Mouse (Mus musculus) lung, embryonic 16.5 days (tissue): ENCODE data around the gene Nt5c2. TPM values are rescaled to one million over a fixed set of nuclear protein-coding genes. Genes with fewer than 3 reads are reported as not detected.
A peak's percentile ranks its signal among the peaks of the same experiment; 100 is the strongest.

Experiments used
- ATAC-seq: fragments of 200-750 bp; cut with Nextera tagmentation; 2 replicates; pipeline ENCODE4 v1.8.0; 2017; ENCODE audit warnings: low read depth, mild to moderate bottlenecking, moderate library complexity
- H3K27ac ChIP-seq: fragments of 300-500 bp; sonication (generic); 2 replicates; pipeline ENCODE4 v1.5.1; 2014; ENCODE audit warnings: mild to moderate bottlenecking, control low read depth, low read length
- H3K27me3 ChIP-seq: fragments of 300-500 bp; sonication (generic); 2 replicates; pipeline ENCODE4 v1.6.1; 2014; ENCODE audit warnings: low read depth, low read length, mixed read lengths; ENCODE audit not compliant: control insufficient read depth, insufficient read depth
- H3K36me3 ChIP-seq: fragments of 300-500 bp; sonication (generic); 2 replicates; pipeline ENCODE4 v1.6.1; 2014; ENCODE audit warnings: low read length; ENCODE audit not compliant: control insufficient read depth, insufficient read depth
- H3K4me1 ChIP-seq: fragments of 300-500 bp; sonication (generic); replicated peaks from 2 replicates; pipeline ENCODE4 v1.6.1; 2014; ENCODE audit warnings: low read length, mixed read lengths; ENCODE audit not compliant: control insufficient read depth, insufficient read depth
- H3K4me2 ChIP-seq: fragments of 300-500 bp; sonication (generic); 2 replicates; pipeline ENCODE4 v1.6.1; 2014; ENCODE audit warnings: low read depth, low read length, control low read depth
- H3K4me3 ChIP-seq: fragments of 300-500 bp; sonication (generic); 2 replicates; pipeline ENCODE4 v1.5.1; 2014; ENCODE audit warnings: mild to moderate bottlenecking, low read length, control low read depth
- H3K9ac ChIP-seq: fragments of 300-500 bp; sonication (generic); 2 replicates; pipeline ENCODE4 v1.6.1; 2014; ENCODE audit warnings: low read length, control low read depth
- H3K9me3 ChIP-seq: fragments of 300-500 bp; sonication (generic); 2 replicates; pipeline ENCODE4 v1.6.1; 2016; ENCODE audit warnings: low read length; ENCODE audit not compliant: control insufficient read depth
- WGBS: fragments of 180-500 bp; shearing (Covaris S2); extraction: QIAGEN DNeasy Blood & Tissue Kit; methylation state at CpG from one replicate; pipeline ENCODE4 v1.1.7; 2014; 5-methylcytosine and 5-hydroxymethylcytosine counted together
- polyA plus RNA-seq: library from polyadenylated mRNA; unstranded; fragments of >200 nt; fragmentation: Nextera tagmentation; extraction: Ambion mirVana; gene quantifications from 2 replicates; pipeline ENCODE4 v1.2.1, GENCODE M21; 2015

Nt5c2 gene
- polyA plus RNA-seq, 1 experiment from 2014 or later = 92.2 TPM

GRCm38 (mm10) chr19:46960101-46961046 is 54.6 kb downstream of the Nt5c2 start:
- no peak for ATAC-seq
- H3K36me3 ChIP-seq = no peaks in the 10 kb centered on the region
- peak overlapping the region; percentile 78 for H3K4me3 ChIP-seq
- 59% methylated on average over 13 of the region's 13 CpGs for WGBS
- peak overlapping the region; percentile 78 for H3K4me2 ChIP-seq
- H3K9ac ChIP-seq = peak overlapping the region; percentile 91
- no peaks in the 10 kb centered on the region for H3K27me3 ChIP-seq
- H3K27ac ChIP-seq = peak overlapping the region; percentile 98; the same call in 1 of the 2 replicates
- peaks cover 37% of the 10 kb centered on the region for H3K4me1 ChIP-seq
- H3K9me3 ChIP-seq = no peaks in the 10 kb centered on the region

GRCm38 (mm10) chr19:46959536-46959935 is 55.4 kb downstream of the Nt5c2 start:
- Histone ChIP-seq H3K36me3 (no peaks in the 10 kb centered on the region), H3K9ac (no peak overlapping the region), H3K9me3 (no peaks in the 10 kb centered on the region), H3K27ac (no peak overlapping the region), H3K27me3 (no peaks in the 10 kb centered on the region), H3K4me2 (peak overlapping the region; percentile 78; the same call in 1 of the 2 replicates), H3K4me1 (peaks cover 37% of the 10 kb centered on the region), H3K4me3 (no peak overlapping the region)
- WGBS = 48% methylated on average over 3 of the region's 3 CpGs
- no peak for ATAC-seq

- Histone ChIP-seq H3K4me2 (no peak overlapping the region), H3K27ac (no peak overlapping the region), H3K27me3 (no peaks in the 10 kb centered on the region), H3K4me3 (no peak overlapping the region), H3K9me3 (no peaks in the 10 kb centered on the region), H3K36me3 (no peaks in the 10 kb centered on the region), H3K4me1 (peaks cover 37% of the 10 kb centered on the region), H3K9ac (no peak overlapping the region)
- no peak for ATAC-seq
- WGBS = 40% methylated on average over 3 of the region's 3 CpGs
Measured at GRCm38 (mm10) chr19:46958566-46958965, 56.4 kb downstream of the Nt5c2 start.

DNA sequence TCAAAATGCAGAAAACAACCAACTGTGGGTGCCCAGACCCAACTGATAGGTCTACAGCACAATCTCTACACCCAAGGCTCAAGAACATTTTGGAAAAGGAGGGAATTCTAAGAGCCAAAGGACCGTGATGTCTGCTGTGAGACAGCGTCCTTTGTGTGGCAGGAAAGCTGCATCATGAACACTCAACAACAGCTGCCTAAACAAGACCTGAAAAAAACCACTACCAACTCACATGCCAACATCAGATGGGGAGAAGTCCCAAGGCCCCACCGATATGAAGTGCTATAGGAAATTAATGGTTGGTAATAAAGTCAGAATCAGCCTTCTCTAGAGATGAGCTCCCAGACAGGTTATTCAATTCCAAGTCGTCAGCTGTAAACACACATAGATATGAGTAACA is 57.0 kb downstream of the Nt5c2 start:
- Histone ChIP-seq H3K4me3 (no peak overlapping the region), H3K4me1 (peaks cover 35% of the 10 kb centered on the region), H3K4me2 (no peak overlapping the region), H3K27me3 (no peaks in the 10 kb centered on the region), H3K36me3 (no peaks in the 10 kb centered on the region), H3K9ac (no peak overlapping the region), H3K9me3 (no peaks in the 10 kb centered on the region), H3K27ac (no peak overlapping the region)
- 64% methylated on average over 4 of the region's 4 CpGs for WGBS
- no peak for ATAC-seq

DNA sequence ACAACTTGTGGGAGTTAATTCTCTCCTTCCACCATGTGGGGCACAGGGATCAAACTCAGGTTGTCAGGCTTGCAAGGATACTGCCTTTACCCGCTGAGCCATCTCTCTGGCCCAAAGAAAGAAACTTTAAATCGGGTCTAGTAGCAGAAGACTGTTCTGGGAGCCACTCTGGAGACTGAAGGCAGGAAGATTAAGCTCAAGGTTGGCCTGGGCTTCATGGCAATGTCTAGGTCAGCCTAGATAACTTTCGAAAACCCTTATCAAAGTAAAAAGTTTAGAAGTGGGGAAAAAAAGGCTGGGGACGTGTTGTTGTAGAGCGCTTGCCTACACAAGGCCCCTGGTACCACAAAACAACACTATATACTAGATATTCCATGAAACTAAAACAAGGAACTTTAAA is 58.0 kb downstream of the Nt5c2 start:
- no peaks in the 10 kb centered on the region for H3K9me3 ChIP-seq
- H3K27ac ChIP-seq = no peak overlapping the region
- no peak overlapping the region for H3K4me3 ChIP-seq
- WGBS = 81% methylated on average over 5 of the region's 5 CpGs
- peaks cover 34% of the 10 kb centered on the region for H3K4me1 ChIP-seq
- no peak overlapping the region for H3K9ac ChIP-seq
- no peak overlapping the region for H3K4me2 ChIP-seq
- H3K36me3 ChIP-seq = no peaks in the 10 kb centered on the region
- no peaks in the 10 kb centered on the region for H3K27me3 ChIP-seq
- ATAC-seq = no peak

- no peaks in the 10 kb centered on the region for H3K9me3 ChIP-seq
- no peak overlapping the region for H3K9ac ChIP-seq
- H3K4me1 ChIP-seq = peaks cover 34% of the 10 kb centered on the region
- H3K4me3 ChIP-seq = no peak overlapping the region
- H3K27ac ChIP-seq = 0 out of 2 replicates have a peak overlapping the region, but pooled peaks have one; percentile 5
- no peaks in the 10 kb centered on the region for H3K36me3 ChIP-seq
- ATAC-seq = no peak
- H3K27me3 ChIP-seq = no peaks in the 10 kb centered on the region
- WGBS = 53% methylated on average over 2 of the region's 2 CpGs
- H3K4me2 ChIP-seq = no peak overlapping the region
Measured at GRCm38 (mm10) chr19:46956410-46956809, 58.5 kb downstream of the Nt5c2 start.

GRCm38 (mm10) chr19:46955630-46956029 is 59.3 kb downstream of the Nt5c2 start:
- H3K9me3 ChIP-seq = no peaks in the 10 kb centered on the region
- 92% methylated on average over 4 of the region's 4 CpGs for WGBS
- no peak overlapping the region for H3K27ac ChIP-seq
- peaks cover 29% of the 10 kb centered on the region for H3K4me1 ChIP-seq
- H3K4me3 ChIP-seq = no peak overlapping the region
- H3K36me3 ChIP-seq = peaks cover 2% of the 10 kb centered on the region; the same call in 1 of the 2 replicates
- no peak for ATAC-seq
- H3K9ac ChIP-seq = no peak overlapping the region
- H3K27me3 ChIP-seq = no peaks in the 10 kb centered on the region
- H3K4me2 ChIP-seq = no peak overlapping the region

GRCm38 (mm10) chr19:46953536-46953935 is 61.4 kb downstream of the Nt5c2 start:
- H3K9ac ChIP-seq = no peak overlapping the region

DNA sequence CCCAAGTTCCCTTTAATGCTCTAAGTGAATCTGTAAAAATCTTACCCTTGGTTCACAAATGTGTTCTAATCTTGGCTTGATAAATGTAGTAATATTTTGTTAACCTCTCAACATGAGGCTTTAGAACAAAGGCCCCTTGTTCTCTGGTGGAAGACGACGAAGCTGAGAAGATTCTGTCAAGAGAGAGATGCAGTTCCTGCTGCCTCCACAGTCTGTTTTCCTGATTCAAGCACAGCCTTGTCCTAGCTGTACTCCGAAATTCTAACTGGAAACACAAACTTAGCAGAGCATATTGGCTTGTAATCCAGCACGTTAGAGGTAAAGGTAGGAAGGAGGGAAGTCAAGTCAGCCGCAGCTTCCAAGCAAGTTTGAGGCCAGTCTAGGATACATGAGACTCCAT is 62.0 kb downstream of the Nt5c2 start:
- 51% methylated on average over 5 of the region's 5 CpGs for whole genome bisulfite sequencing
- H3K27ac ChIP-seq = peak overlapping the region; percentile 69

More at GRCm38 (mm10) chr19:46953536-46953935, 61.4 kb downstream of the Nt5c2 start:
- peak overlapping the region; percentile 48 for H3K27ac ChIP-seq
- peaks cover 14% of the 10 kb centered on the region for H3K36me3 ChIP-seq
- H3K27me3 ChIP-seq = no peaks in the 10 kb centered on the region
- peaks cover 10% of the 10 kb centered on the region for H3K4me1 ChIP-seq
- no peaks in the 10 kb centered on the region for H3K9me3 ChIP-seq
- ATAC-seq = peak; percentile 51; the same call in 1 of the 2 replicates
- no peak overlapping the region for H3K4me2 ChIP-seq
- 64% methylated on average over 3 of the region's 3 CpGs for WGBS
- H3K4me3 ChIP-seq = no peak overlapping the region

More for the DNA sequence above, 62.0 kb downstream of the Nt5c2 start:
- no peaks in the 10 kb centered on the region for H3K9me3 ChIP-seq
- H3K4me1 ChIP-seq = peaks cover 8% of the 10 kb centered on the region
- no peak for ATAC-seq
- no peak overlapping the region for H3K9ac ChIP-seq
- H3K4me3 ChIP-seq = no peak overlapping the region
- H3K4me2 ChIP-seq = no peak overlapping the region
- peaks cover 15% of the 10 kb centered on the region for H3K36me3 ChIP-seq
- H3K27me3 ChIP-seq = no peaks in the 10 kb centered on the region
